Mouse (Mus musculus) kidney, postnatal 25 days (tissue): ENCODE measurements around the gene 1700113H08Rik.

ENCODE experiments used
- DNase-seq, 2 experiments: peaks; one replicate each; pipeline ENCODE4 v3.0.0; 2021; ENCODE audit warnings: mixed read lengths in 2 of 2

Gene 1700113H08Rik

GRCm38 (mm10) chr10:87212854-87213253 is 155.0 kb downstream of the 1700113H08Rik start:
- no peak for DNase-seq

GRCm38 (mm10) chr10:87230071-87230910 is 172.4 kb downstream of the 1700113H08Rik start:
- no peak for DNase-seq

GRCm38 (mm10) chr10:87239332-87240008 is 181.6 kb downstream of the 1700113H08Rik start:
- no peak for DNase-seq

GRCm38 (mm10) chr10:87271724-87272123 is 213.9 kb downstream of the 1700113H08Rik start:
- DNase-seq: no peak

- no peak for DNase-seq
These were observed 214.3 kb downstream of the 1700113H08Rik start for GRCm38 (mm10) chr10:87272133-87272622.

- no peak for DNase-seq
These were observed 217.2 kb downstream of the 1700113H08Rik start for GRCm38 (mm10) chr10:87275075-87275474.
